Mouse (Mus musculus): ENCODE results near the gene Tmem88b. TPM values are rescaled to one million over a fixed set of nuclear protein-coding genes. Genes with fewer than 3 reads are reported as not detected.

Gene Tmem88b
- total RNA-seq, 1 experiment from 2014 or later = not detected

GRCm38 (mm10) chr4:155734350-155734941 lies 51.2 kb downstream of the Tmem88b start, which contains the start of gene Tmem240:
TSS of gene Tmem240 (plus strand) at chr4:155734800.
- ATAC-seq (replicated peaks; ENCODE audit: low read depth, poor library complexity, severe bottlenecking) = peak; percentile 89

- ATAC-seq (replicated peaks; ENCODE audit: low read depth, poor library complexity, severe bottlenecking) = no peak
Observed at GRCm38 (mm10) chr4:155733267-155733666, 52.4 kb downstream of the Tmem88b start.

Other genes with a start within 250 kb of the Tmem88b start
- gene Nadk, start 223.5 kb downstream of the Tmem88b start, total RNA-seq (2017) = 50.8 and 57.0 TPM in 2 replicates
- 14.2 and 15.8 TPM in 2 replicates for gene Slc35e2, start 184.5 kb downstream of the Tmem88b start, total RNA-seq (2017)
- gene Cdk11b, start 161.0 kb downstream of the Tmem88b start, total RNA-seq (2017) = 50.8 and 66.1 TPM in 2 replicates
- not detected in 2 replicates for gene Gm10563, start 140.5 kb downstream of the Tmem88b start, total RNA-seq (2017)
- 0.91 TPM in 1 of 2 replicates, not detected in the other for gene Mmp23, start 132.5 kb downstream of the Tmem88b start, total RNA-seq (2017)
- 18.9 and 21.1 TPM in 2 replicates for gene Mib2, start 116.7 kb downstream of the Tmem88b start, total RNA-seq (2017)
- 2.9 and 3.2 TPM in 2 replicates for gene Fndc10, start 91.5 kb downstream of the Tmem88b start, total RNA-seq (2017)
- gene Ssu72, start 81.1 kb downstream of the Tmem88b start, total RNA-seq (2017) = 73.2 and 108 TPM in 2 replicates
- 0.29 TPM in 1 of 2 replicates, not detected in the other for gene Tmem240, start 51.1 kb downstream of the Tmem88b start, total RNA-seq (2017)
- gene Atad3a, start 24.8 kb downstream of the Tmem88b start, total RNA-seq (2017) = 77.0 and 120 TPM in 2 replicates
- gene Vwa1, start 11.2 kb downstream of the Tmem88b start, total RNA-seq (2017) = 0.27 and 0.29 TPM in 2 replicates
- not detected in 2 replicates for gene Ankrd65, start 4.6 kb upstream of the Tmem88b start, total RNA-seq (2017)
- 55.4 and 70.3 TPM in 2 replicates for gene Mrpl20, start 17.0 kb upstream of the Tmem88b start, total RNA-seq (2017)
- gene Ccnl2, start 26.6 kb upstream of the Tmem88b start, total RNA-seq (2017) = 83.7 and 89.3 TPM in 2 replicates
- gene Aurkaip1, start 45.4 kb upstream of the Tmem88b start, total RNA-seq (2017) = 89.9 and 123 TPM in 2 replicates
- not detected in 2 replicates for gene Mxra8, start 53.8 kb upstream of the Tmem88b start, total RNA-seq (2017)
- gene Dvl1, start 61.5 kb upstream of the Tmem88b start, total RNA-seq (2017) = 9.2 and 11.4 TPM in 2 replicates
- gene Tas1r3, start 77.5 kb upstream of the Tmem88b start, total RNA-seq (2017) = 0.09 TPM in 1 of 2 replicates, not detected in the other
- gene Cptp, start 83.6 kb upstream of the Tmem88b start, total RNA-seq (2017) = 9.2 and 10.2 TPM in 2 replicates
- gene Ints11, start 83.7 kb upstream of the Tmem88b start, total RNA-seq (2017) = 17.5 and 25.1 TPM in 2 replicates
- 18.1 and 39.2 TPM in 2 replicates for gene Pusl1, start 105.9 kb upstream of the Tmem88b start, total RNA-seq (2017)
- gene Acap3, start 105.9 kb upstream of the Tmem88b start, total RNA-seq (2017) = 18.0 and 20.1 TPM in 2 replicates
- gene Ube2j2, start 158.0 kb upstream of the Tmem88b start, total RNA-seq (2017) = 91.5 and 103 TPM in 2 replicates
- gene C1qtnf12, start 176.4 kb upstream of the Tmem88b start, total RNA-seq (2017) = 70.8 and 78.2 TPM in 2 replicates
- 7.5 and 9.0 TPM in 2 replicates for gene B3galt6, start 206.8 kb upstream of the Tmem88b start, total RNA-seq (2017)
- 125 and 157 TPM in 2 replicates for gene Sdf4, start 207.0 kb upstream of the Tmem88b start, total RNA-seq (2017)
- gene Tnfrsf4, start 228.0 kb upstream of the Tmem88b start, total RNA-seq (2017) = not detected in 2 replicates
- 6.1 and 9.8 TPM in 2 replicates for gene Tnfrsf18, start 240.3 kb upstream of the Tmem88b start, total RNA-seq (2017)